Mouse (Mus musculus): ENCODE data around the gene Zcchc17. TPM values are rescaled to one million over a fixed set of nuclear protein-coding genes. Genes with fewer than 3 reads are reported as not detected.

The Zcchc17 gene
- total RNA-seq, 1 experiment from 2014 or later: 34.5 TPM

- no peak for DNase-seq
Observed at GRCm38 (mm10) chr4:130318122-130318521, 41.6 kb downstream of the Zcchc17 start.

- DNase-seq: peak; percentile 44
Observed at GRCm38 (mm10) chr4:130316691-130317090, 43.1 kb downstream of the Zcchc17 start.

- DNase-seq: peak; percentile 89
Observed at GRCm38 (mm10) chr4:130315771-130316527, 43.8 kb downstream of the Zcchc17 start.

GRCm38 (mm10) chr4:130313552-130313951 is 46.2 kb downstream of the Zcchc17 start:
- DNase-seq: no peak

GRCm38 (mm10) chr4:130312526-130312925 is 47.2 kb downstream of the Zcchc17 start:
- peak; percentile 40 for DNase-seq

GRCm38 (mm10) chr4:130309254-130309653 is 50.5 kb downstream of the Zcchc17 start:
- DNase-seq: no peak

- peak; percentile 42 for DNase-seq
Observed at GRCm38 (mm10) chr4:130308231-130309081, 51.3 kb downstream of the Zcchc17 start, which contains the start of the genes Fabp3 and Gm10570. Gene Fabp3, plus strand, starts transcription at chr4:130308595. Gene Gm10570, minus strand, starts transcription at chr4:130308674.

- DNase-seq: peak; percentile 69
Observed at GRCm38 (mm10) chr4:130307851-130308230, 51.9 kb downstream of the Zcchc17 start.

GRCm38 (mm10) chr4:130306796-130307630 is 52.7 kb downstream of the Zcchc17 start:
- peak; percentile 76 for DNase-seq

GRCm38 (mm10) chr4:130304746-130305145 is 55.0 kb downstream of the Zcchc17 start:
- no peak for DNase-seq

- no peak for DNase-seq
Observed at GRCm38 (mm10) chr4:130302285-130302870, 57.4 kb downstream of the Zcchc17 start.

GRCm38 (mm10) chr4:130299629-130300018 is 60.1 kb downstream of the Zcchc17 start:
- DNase-seq: no peak

- DNase-seq: peak; percentile 51
Observed at GRCm38 (mm10) chr4:130298877-130299628, 60.7 kb downstream of the Zcchc17 start.

GRCm38 (mm10) chr4:130297123-130297529 is 62.6 kb downstream of the Zcchc17 start:
- no peak for DNase-seq

GRCm38 (mm10) chr4:130296243-130296965 is 63.3 kb downstream of the Zcchc17 start:
- no peak for DNase-seq

GRCm38 (mm10) chr4:130295047-130295745 is 64.5 kb downstream of the Zcchc17 start:
- peak; percentile 44 for DNase-seq

GRCm38 (mm10) chr4:130294513-130294912 is 65.2 kb downstream of the Zcchc17 start:
- no peak for DNase-seq

GRCm38 (mm10) chr4:130292271-130292670 is 67.5 kb downstream of the Zcchc17 start:
- DNase-seq: peak; percentile 86

- no peak for DNase-seq
Observed at GRCm38 (mm10) chr4:130289824-130290223, 69.9 kb downstream of the Zcchc17 start.

GRCm38 (mm10) chr4:130286531-130286930 is 73.2 kb downstream of the Zcchc17 start:
- no peak for DNase-seq

Data from adrenal gland, postnatal 14 days (tissue).